Mouse (Mus musculus) embryonic fibroblast, embryonic 13.5 days (primary cell): ENCODE data around the gene Ppan. TPM values are rescaled to one million over a fixed set of nuclear protein-coding genes. Genes with fewer than 3 reads are reported as not detected.

Experiments
- H3K27ac ChIP-seq: 2 replicates; pipeline ENCODE4 v1.5.1; 2012; ENCODE audit warnings: low read length, control low read depth, inconsistent platforms; ENCODE audit not compliant: insufficient read depth
- H3K4me1 ChIP-seq: 2 replicates; pipeline ENCODE4 v1.6.1; 2011; ENCODE audit warnings: low read length; ENCODE audit not compliant: control insufficient read depth, insufficient read depth
- H3K4me3 ChIP-seq: 2 replicates; pipeline ENCODE4 v1.5.1; 2011; ENCODE audit warnings: mild to moderate bottlenecking, control low read depth, low read length; ENCODE audit not compliant: insufficient read depth
- CTCF ChIP-seq: IDR thresholded peaks from 2 replicates; pipeline ENCODE4 v1.5.1; 2011; ENCODE audit warnings: mild to moderate bottlenecking, control low read depth, low read length, moderate library complexity, borderline replicate concordance; ENCODE audit not compliant: insufficient read depth
- POLR2A ChIP-seq: IDR thresholded peaks from 2 replicates; pipeline ENCODE4 v1.6.1; 2011; ENCODE audit warnings: low read depth, mild to moderate bottlenecking, control low read depth, low read length, moderate library complexity
- polyA plus RNA-seq: library from polyadenylated mRNA; stranded (reverse); fragments of >200 nt; gene quantifications from 2 replicates; pipeline ENCODE4 v1.2.4, GENCODE M21; 2011; ENCODE audit warnings: low read depth; ENCODE audit not compliant: missing spikeins, insufficient read length

Ppan gene
- polyA plus RNA-seq, 1 experiment: 34.5 TPM

DNA sequence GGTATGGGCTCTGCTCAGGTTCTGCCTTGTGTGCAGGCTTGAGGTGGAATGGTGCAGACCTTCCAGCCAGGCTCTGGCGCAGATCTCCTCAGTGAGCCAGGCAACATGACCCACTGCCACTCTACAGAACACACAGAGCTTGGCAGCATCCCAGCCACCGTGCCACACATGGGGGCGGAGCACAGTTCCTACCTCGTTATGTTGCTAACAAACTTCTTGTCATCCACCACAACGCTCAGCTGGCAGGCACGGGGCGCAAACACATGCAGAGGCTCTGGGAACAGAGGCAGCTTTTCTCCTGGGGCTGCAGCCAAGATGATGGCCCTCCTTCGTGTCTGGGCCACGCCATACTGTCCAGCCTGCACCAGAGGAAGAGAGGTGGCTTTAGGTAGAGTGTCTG is 22.0 kb downstream of the Ppan start:
- TF ChIP-seq CTCF: no peak
- TF ChIP-seq POLR2A: no peak
- Histone ChIP-seq H3K4me1 (no peaks in the 10 kb centered on the region), H3K27ac (no peak overlapping the region), H3K4me3 (no peak overlapping the region)

DNA sequence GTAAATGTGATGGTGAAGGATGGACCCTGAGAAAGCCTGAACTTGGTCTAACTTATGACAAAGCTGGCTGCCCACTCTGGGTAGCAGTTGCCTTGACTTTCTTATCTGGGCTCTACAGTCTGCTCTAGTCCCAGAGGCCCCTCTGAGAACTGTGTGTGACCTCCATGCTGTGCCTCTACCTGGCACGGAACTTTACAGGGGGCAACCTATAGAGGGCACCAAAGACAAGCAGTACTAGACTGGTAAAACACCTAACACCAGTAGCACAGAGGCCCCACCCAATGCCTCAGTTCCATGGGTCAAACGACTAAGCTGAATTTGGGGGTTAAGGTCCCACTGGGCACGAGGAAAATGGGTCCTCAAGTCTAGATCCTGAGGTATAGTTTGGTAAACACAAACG is 28.2 kb downstream of the Ppan start:
- Histone ChIP-seq H3K27ac (no peak overlapping the region), H3K4me1 (no peaks in the 10 kb centered on the region), H3K4me3 (no peak overlapping the region)
- 0 out of 2 replicates have a peak, but pooled peaks have one; percentile 8 for TF ChIP-seq CTCF
- no peak for TF ChIP-seq POLR2A

DNA sequence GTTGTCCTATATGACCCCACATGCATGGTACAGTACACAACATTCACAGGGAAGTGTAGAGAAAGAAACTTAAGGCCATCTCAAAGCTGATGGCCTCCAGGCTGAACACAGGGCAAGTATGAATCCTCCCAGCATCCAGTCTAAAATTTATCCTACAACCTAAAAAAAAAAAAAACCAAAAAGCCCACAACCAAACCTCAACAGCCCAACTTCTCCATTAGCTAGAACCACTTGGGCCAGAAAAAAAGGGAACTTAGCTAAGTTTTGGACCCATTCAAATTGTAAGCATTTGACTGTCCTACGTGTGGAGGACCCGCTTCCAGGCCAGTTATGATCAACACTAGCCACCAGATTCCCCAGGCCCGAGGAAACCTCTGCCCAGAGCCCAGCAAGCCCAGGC is 35.3 kb downstream of the Ppan start:
- H3K4me3 ChIP-seq: no peak overlapping the region
- no peak overlapping the region for H3K27ac ChIP-seq
- no peak for TF ChIP-seq POLR2A
- no peak for TF ChIP-seq CTCF
- H3K4me1 ChIP-seq: no peaks in the 10 kb centered on the region

Other genes starting within 250 kb of the Ppan start
- 243 and 252 TPM in 2 replicates for gene Ubl5, start 245.3 kb upstream of the Ppan start, polyA plus RNA-seq
- gene Fbxl12, start 243.4 kb upstream of the Ppan start, polyA plus RNA-seq: 18.3 and 18.9 TPM in 2 replicates
- 18.6 and 20.3 TPM in 2 replicates for gene Pin1, start 236.1 kb upstream of the Ppan start, polyA plus RNA-seq
- gene Olfm2, start 141.8 kb upstream of the Ppan start, polyA plus RNA-seq: 3.6 and 6.5 TPM in 2 replicates
- 68.7 and 71.7 TPM in 2 replicates for gene Col5a3, start 73.1 kb upstream of the Ppan start, polyA plus RNA-seq
- not detected in 2 replicates for gene Rdh8, start 69.7 kb upstream of the Ppan start, polyA plus RNA-seq
- 14.7 and 25.3 TPM in 2 replicates for gene A230050P20Rik, start 19.5 kb upstream of the Ppan start, polyA plus RNA-seq
- gene Angptl6, start 8.4 kb upstream of the Ppan start, polyA plus RNA-seq: 2.9 and 4.9 TPM in 2 replicates
- gene Eif3g, start 10.4 kb downstream of the Ppan start, polyA plus RNA-seq: 106 and 107 TPM in 2 replicates
- gene Dnmt1, start 71.7 kb downstream of the Ppan start, polyA plus RNA-seq: 47.2 and 59.0 TPM in 2 replicates
- 34.0 and 36.2 TPM in 2 replicates for gene S1pr2, start 88.6 kb downstream of the Ppan start, polyA plus RNA-seq
- gene Mrpl4, start 114.6 kb downstream of the Ppan start, polyA plus RNA-seq: 43.7 and 43.9 TPM in 2 replicates
- 15.4 and 18.9 TPM in 2 replicates for gene Icam1, start 127.8 kb downstream of the Ppan start, polyA plus RNA-seq
- gene Icam4, start 141.2 kb downstream of the Ppan start, polyA plus RNA-seq: not detected in 2 replicates
- 0.82 and 1.0 TPM in 2 replicates for gene Icam5, start 143.9 kb downstream of the Ppan start, polyA plus RNA-seq
- not detected in 2 replicates for gene Zglp1, start 178.9 kb downstream of the Ppan start, polyA plus RNA-seq
- gene Gm49373, start 184.9 kb downstream of the Ppan start, polyA plus RNA-seq: 0.35 and 0.44 TPM in 2 replicates
- gene Fdx1l, start 185.4 kb downstream of the Ppan start, polyA plus RNA-seq: 20.9 and 29.0 TPM in 2 replicates
- 2.4 and 5.2 TPM in 2 replicates for gene Gm38431, start 203.8 kb downstream of the Ppan start, polyA plus RNA-seq
- 34.2 and 40.8 TPM in 2 replicates for gene Raver1, start 203.8 kb downstream of the Ppan start, polyA plus RNA-seq
- 11.1 and 15.1 TPM in 2 replicates for gene Tyk2, start 243.1 kb downstream of the Ppan start, polyA plus RNA-seq